Comparison of ENCODE assay signal across 7 mouse cellular contexts in the genomic region with DNA sequence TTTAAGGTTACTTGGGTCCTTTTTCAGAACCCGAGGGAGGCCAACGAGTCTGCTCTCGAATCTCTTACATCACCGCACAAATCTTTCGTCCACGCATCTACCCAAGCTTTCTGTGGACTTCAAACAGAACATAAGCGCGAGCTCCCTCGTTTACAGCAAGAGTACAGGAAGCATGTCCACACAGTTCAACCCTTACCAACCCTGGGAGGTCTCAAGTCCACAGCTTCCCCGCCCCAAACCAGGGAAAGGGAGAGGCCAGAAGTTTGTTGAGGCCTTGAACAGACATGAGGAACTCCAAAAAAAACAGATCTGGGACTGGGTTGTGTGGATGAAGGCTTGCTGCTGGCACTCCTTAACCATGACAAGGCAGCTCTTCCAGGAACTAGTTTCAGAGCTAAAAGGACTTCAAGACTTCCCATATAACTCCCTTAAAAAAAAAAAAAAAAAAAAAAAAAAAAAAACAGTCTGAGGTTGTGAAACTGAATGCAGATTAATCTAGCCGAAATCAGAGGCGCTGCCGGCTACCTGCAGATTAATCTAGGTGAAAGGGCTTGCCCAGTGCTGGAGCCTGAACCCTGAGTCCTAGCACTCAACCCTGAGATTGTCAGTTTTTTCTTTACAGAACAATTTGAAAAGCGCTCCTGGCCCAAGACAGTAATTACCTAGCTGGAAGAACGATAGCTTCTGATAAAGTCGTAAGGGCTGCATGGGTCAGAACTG. TPM values are rescaled to one million over a fixed set of nuclear protein-coding genes. Genes with fewer than 3 reads are reported as not detected.
A peak's percentile ranks its signal among the peaks of the same experiment; 100 is the strongest.
DNase-seq lines count a peak whose midpoint lies in the region; ATAC-seq and TF ChIP-seq lines count a peak whose summit lies in the region.

No protein-coding gene starts in this region.

- TF ChIP-seq CTCF in testis, adult 2 months (IDR thresholded peaks at IDR 0.05; ENCODE audit: control insufficient read depth, insufficient read depth, insufficient replicate concordance, low read depth, low read length), result no peak
- TF ChIP-seq CTCF in liver, embryonic 14.5 days (IDR thresholded peaks at IDR 0.05; ENCODE audit: low read depth), result no peak

- H3K4me3 ChIP-seq in testis, adult 2 months (ENCODE audit: control insufficient read depth, low read depth, low read length), result peak overlapping the region; percentile 99
- no peak overlapping the region for H3K4me3 ChIP-seq in forebrain, embryonic 16.5 days (replicated peaks; ENCODE audit: low read length)
- peak overlapping the region; percentile 95 to 99 for H3K4me3 ChIP-seq in liver, embryonic 14.5 days (ENCODE audit: insufficient read depth in 1 of 2, low read depth in 2 of 2, low read length in 2 of 2)

- peaks cover 17% of the 10 kb centered on the region for H3K4me1 ChIP-seq in testis, adult 2 months (ENCODE audit: control insufficient read depth, insufficient read depth, low read length)
- H3K4me1 ChIP-seq in forebrain, embryonic 16.5 days (replicated peaks; ENCODE audit: control insufficient read depth, insufficient read depth, low read length), result peaks cover 32% of the 10 kb centered on the region
- H3K4me1 ChIP-seq in liver, embryonic 14.5 days (replicated peaks; ENCODE audit: control insufficient read depth in 2 of 2, insufficient read depth in 2 of 2, low read length in 1 of 2), result peaks cover 12 to 13% of the 10 kb centered on the region in 2 experiments

- ATAC-seq in forebrain, embryonic 16.5 days, result no peak
- ATAC-seq in liver, embryonic 14.5 days (ENCODE audit: insufficient read depth), result no peak

- no peak overlapping the region for H3K27ac ChIP-seq in testis, adult 2 months (ENCODE audit: control insufficient read depth, insufficient read depth, low read depth, low read length)
- no peak overlapping the region for H3K27ac ChIP-seq in forebrain, embryonic 16.5 days (ENCODE audit: low read length)
- H3K27ac ChIP-seq in liver, embryonic 14.5 days, result peak overlapping the region; percentile 80

- no peak for TF ChIP-seq EP300 in liver, embryonic 14.5 days (IDR thresholded peaks at IDR 0.05; ENCODE audit: low read depth)

- TF ChIP-seq POLR2A in testis, adult 2 months (IDR thresholded peaks at IDR 0.05; ENCODE audit: control insufficient read depth, low read depth, low read length), result no peak

- no peak for DNase-seq in testis, postnatal 10 days (ENCODE audit: low spot score)
- no peak for DNase-seq in liver, embryonic 14.5 days (ENCODE audit: low read depth in 3 of 3, low spot score in 3 of 3)
- DNase-seq in frontal cortex, postnatal 10 days (ENCODE audit: low spot score in 2 of 2), result no peak
- DNase-seq in ovary, postnatal 36 days (ENCODE audit: low spot score), result no peak
- DNase-seq in MN1 (ENCODE audit: low spot score), result no peak

- H3K27me3 ChIP-seq in testis, adult 2 months (ENCODE audit: control insufficient read depth, insufficient read depth, low read length), result no peaks in the 10 kb centered on the region
- H3K27me3 ChIP-seq in forebrain, embryonic 16.5 days (replicated peaks; ENCODE audit: control insufficient read depth, insufficient read depth, low read length), result no peaks in the 10 kb centered on the region
- H3K27me3 ChIP-seq in liver, embryonic 14.5 days (ENCODE audit: control insufficient read depth, insufficient read depth, low read length), result no peaks in the 10 kb centered on the region

- H3K9me3 ChIP-seq in forebrain, embryonic 16.5 days (ENCODE audit: control insufficient read depth, low read length), result no peaks in the 10 kb centered on the region
- no peaks in the 10 kb centered on the region for H3K9me3 ChIP-seq in liver, embryonic 14.5 days (ENCODE audit: control insufficient read depth, low read length)

- peak overlapping the region; percentile 80; the same call in 1 of the 2 replicates for H3K9ac ChIP-seq in forebrain, embryonic 16.5 days (replicated peaks; ENCODE audit: low read depth, low read length)
- H3K9ac ChIP-seq in liver, embryonic 14.5 days (replicated peaks), result peak overlapping the region; percentile 93

- H3K36me3 ChIP-seq in testis, adult 2 months (ENCODE audit: control insufficient read depth, insufficient read depth, low read length), result no peaks in the 10 kb centered on the region
- no peaks in the 10 kb centered on the region for H3K36me3 ChIP-seq in forebrain, embryonic 16.5 days (ENCODE audit: control insufficient read depth, insufficient read depth)
- peaks cover 12% of the 10 kb centered on the region for H3K36me3 ChIP-seq in liver, embryonic 14.5 days (replicated peaks; ENCODE audit: control insufficient read depth, insufficient read depth, low read depth)

- WGBS in forebrain, embryonic 16.5 days, result 89% methylated on average over 16 of the region's 16 CpGs
- WGBS in liver, embryonic 14.5 days (ENCODE audit: insufficient replicate concordance), result 77% methylated on average over 16 of the region's 16 CpGs

- peak overlapping the region; percentile 66 for H3K4me2 ChIP-seq in forebrain, embryonic 16.5 days (ENCODE audit: low read length)
- peak overlapping the region; percentile 90 for H3K4me2 ChIP-seq in liver, embryonic 14.5 days (ENCODE audit: low read depth)

RNA-seq across cellular contexts. Expression of a gene that starts 1.3 kb away (rescaled TPM):
- 45.6 and 47.9 TPM in 2 replicates for polyA plus RNA-seq in testis, adult 2 months (2012; rRNA removed)
- polyA plus RNA-seq in forebrain, embryonic 16.5 days (2015; fragmentation: Nextera tagmentation; extraction: Ambion mirVana), result 16.3 and 19.3 TPM in 2 replicates
- polyA plus RNA-seq in liver, embryonic 14.5 days (2012; rRNA removed), result 20.6 and 22.1 TPM in 2 replicates
- polyA plus RNA-seq in liver, embryonic 14.5 days (2014; fragmentation: Nextera tagmentation; extraction: Ambion mirVana), result 13.5 and 14.7 TPM in 2 replicates

RNA-seq across cellular contexts. Expression of a gene that starts 1.5 kb away (rescaled TPM):
- polyA plus RNA-seq in testis, adult 2 months (2012; rRNA removed), result 18.0 and 19.5 TPM in 2 replicates
- polyA plus RNA-seq in forebrain, embryonic 16.5 days (2015; fragmentation: Nextera tagmentation; extraction: Ambion mirVana), result 14.8 and 15.4 TPM in 2 replicates
- 2.2 and 2.4 TPM in 2 replicates for polyA plus RNA-seq in liver, embryonic 14.5 days (2012; rRNA removed)
- 3.7 and 4.5 TPM in 2 replicates for polyA plus RNA-seq in liver, embryonic 14.5 days (2014; fragmentation: Nextera tagmentation; extraction: Ambion mirVana)

RNA-seq across cellular contexts. Expression of a gene that starts 17.7 kb away (rescaled TPM):
- 9.7 and 11.9 TPM in 2 replicates for polyA plus RNA-seq in testis, adult 2 months (2012; rRNA removed)
- polyA plus RNA-seq in forebrain, embryonic 16.5 days (2015; fragmentation: Nextera tagmentation; extraction: Ambion mirVana), result 26.0 and 35.6 TPM in 2 replicates
- polyA plus RNA-seq in liver, embryonic 14.5 days (2012; rRNA removed), result 2.3 TPM in 2 replicates
- 2.9 and 4.4 TPM in 2 replicates for polyA plus RNA-seq in liver, embryonic 14.5 days (2014; fragmentation: Nextera tagmentation; extraction: Ambion mirVana)

RNA-seq across cellular contexts. Expression of a gene that starts 19.1 kb away (rescaled TPM):
- polyA plus RNA-seq in testis, adult 2 months (2012; rRNA removed), result 25.3 and 26.0 TPM in 2 replicates
- polyA plus RNA-seq in forebrain, embryonic 16.5 days (2015; fragmentation: Nextera tagmentation; extraction: Ambion mirVana), result 24.2 and 26.8 TPM in 2 replicates
- 2.0 and 2.6 TPM in 2 replicates for polyA plus RNA-seq in liver, embryonic 14.5 days (2012; rRNA removed)
- 3.6 and 4.6 TPM in 2 replicates for polyA plus RNA-seq in liver, embryonic 14.5 days (2014; fragmentation: Nextera tagmentation; extraction: Ambion mirVana)

RNA-seq across cellular contexts. Expression of a gene that starts 23.6 kb away (rescaled TPM):
- polyA plus RNA-seq in testis, adult 2 months (2012; rRNA removed), result 0.89 and 5.6 TPM in 2 replicates
- polyA plus RNA-seq in forebrain, embryonic 16.5 days (2015; fragmentation: Nextera tagmentation; extraction: Ambion mirVana), result 1.1 TPM in 1 of 2 replicates, not detected in the other
- polyA plus RNA-seq in liver, embryonic 14.5 days (2012; rRNA removed), result 0.15 and 0.32 TPM in 2 replicates
- 0.44 TPM in 1 of 2 replicates, not detected in the other for polyA plus RNA-seq in liver, embryonic 14.5 days (2014; fragmentation: Nextera tagmentation; extraction: Ambion mirVana)
